Mouse (Mus musculus) forebrain, embryonic 10.5 days (tissue): Measurements from ENCODE around the gene Ppp1r3d. TPM values are rescaled to one million over a fixed set of nuclear protein-coding genes. Genes with fewer than 3 reads are reported as not detected.

ENCODE experiments used
- DNase-seq: peaks from one replicate; pipeline ENCODE4 v3.0.0-alpha.2; 2017; ENCODE audit warnings: low spot score; ENCODE audit errors: extremely low spot score
- H3K27ac ChIP-seq: fragments of 300-500 bp; sonication (generic); 2 replicates; pipeline ENCODE4 v1.5.1; 2016; ENCODE audit warnings: mild to moderate bottlenecking
- H3K27me3 ChIP-seq: fragments of 300-500 bp; sonication (generic); 2 replicates; pipeline ENCODE4 v1.6.1; 2016; ENCODE audit warnings: mild to moderate bottlenecking; ENCODE audit not compliant: poor library complexity, severe bottlenecking
- H3K36me3 ChIP-seq: fragments of 300-500 bp; sonication (generic); replicated peaks from 2 replicates; pipeline ENCODE4 v1.6.1; 2016; ENCODE audit warnings: mild to moderate bottlenecking, moderate library complexity
- H3K4me1 ChIP-seq: fragments of 300-500 bp; sonication (generic); 2 replicates; pipeline ENCODE4 v1.6.1; 2016
- H3K4me3 ChIP-seq: fragments of 300-500 bp; sonication (generic); 2 replicates; pipeline ENCODE4 v1.5.1; 2016; ENCODE audit warnings: mild to moderate bottlenecking, moderate library complexity
- H3K9me3 ChIP-seq: fragments of 300-500 bp; sonication (generic); 2 replicates; pipeline ENCODE4 v1.6.1; 2016; ENCODE audit warnings: mild to moderate bottlenecking, moderate library complexity
- WGBS: fragments of 180-500 bp; shearing (Covaris S2); methylation state at CpG from one replicate; pipeline ENCODE4 v1.1.7; 2016; 5-methylcytosine and 5-hydroxymethylcytosine counted together
- polyA plus RNA-seq: library from polyadenylated mRNA; unstranded; fragments of >200 nt; fragmentation: Nextera tagmentation; extraction: Ambion mirVana; gene quantifications from 2 replicates; pipeline ENCODE4 v1.2.1, GENCODE M21; 2016

Gene Ppp1r3d
- polyA plus RNA-seq, 1 experiment from 2014 or later = 0.66 TPM

- Histone ChIP-seq H3K4me3 (no peak overlapping the region), H3K4me1 (peaks cover 4% of the 10 kb centered on the region; the same call in 1 of the 2 replicates), H3K9me3 (no peaks in the 10 kb centered on the region), H3K27me3 (no peaks in the 10 kb centered on the region), H3K27ac (no peak overlapping the region), H3K36me3 (no peaks in the 10 kb centered on the region)
- DNase-seq = no peak
- WGBS = 88% methylated on average over 4 of the region's 4 CpGs
Measured at GRCm38 (mm10) chr2:178428676-178429075, 14.4 kb upstream of the Ppp1r3d start.

- Histone ChIP-seq H3K27ac (no peak overlapping the region), H3K27me3 (no peaks in the 10 kb centered on the region), H3K9me3 (no peaks in the 10 kb centered on the region), H3K4me3 (no peak overlapping the region), H3K4me1 (peaks cover 4% of the 10 kb centered on the region; the same call in 1 of the 2 replicates), H3K36me3 (no peaks in the 10 kb centered on the region)
- WGBS = 77% methylated on average over 9 of the region's 9 CpGs
- DNase-seq = no peak
Measured at GRCm38 (mm10) chr2:178428183-178428582, 13.9 kb upstream of the Ppp1r3d start.

- H3K36me3 ChIP-seq = no peaks in the 10 kb centered on the region
- H3K27me3 ChIP-seq = no peaks in the 10 kb centered on the region
- no peak overlapping the region for H3K27ac ChIP-seq
- H3K4me3 ChIP-seq = no peak overlapping the region
- 90% methylated on average over 5 of the region's 5 CpGs for WGBS
- H3K4me1 ChIP-seq = peaks cover 8% of the 10 kb centered on the region
- DNase-seq = no peak
- no peaks in the 10 kb centered on the region for H3K9me3 ChIP-seq
Measured at GRCm38 (mm10) chr2:178427181-178427580, 12.9 kb upstream of the Ppp1r3d start.

- peak; percentile 13 for DNase-seq
- H3K4me3 ChIP-seq = no peak overlapping the region
- H3K36me3 ChIP-seq = no peaks in the 10 kb centered on the region
- no peaks in the 10 kb centered on the region for H3K27me3 ChIP-seq
- WGBS = 56% methylated on average over 4 of the region's 4 CpGs
- H3K27ac ChIP-seq = no peak overlapping the region
- no peaks in the 10 kb centered on the region for H3K9me3 ChIP-seq
- peaks cover 11% of the 10 kb centered on the region for H3K4me1 ChIP-seq
Measured at GRCm38 (mm10) chr2:178426229-178426628, 12.0 kb upstream of the Ppp1r3d start.

- no peak overlapping the region for H3K27ac ChIP-seq
- WGBS = 84% methylated on average over 5 of the region's 5 CpGs
- no peaks in the 10 kb centered on the region for H3K36me3 ChIP-seq
- H3K4me3 ChIP-seq = no peak overlapping the region
- DNase-seq = no peak
- H3K9me3 ChIP-seq = no peaks in the 10 kb centered on the region
- H3K4me1 ChIP-seq = peaks cover 21% of the 10 kb centered on the region
- H3K27me3 ChIP-seq = no peaks in the 10 kb centered on the region
Measured at GRCm38 (mm10) chr2:178423223-178423622, 9.0 kb upstream of the Ppp1r3d start.

GRCm38 (mm10) chr2:178422186-178422585 is 7.9 kb upstream of the Ppp1r3d start:
- Histone ChIP-seq H3K27ac (peak overlapping the region; percentile 35; the same call in 1 of the 2 replicates), H3K27me3 (no peaks in the 10 kb centered on the region), H3K4me3 (no peak overlapping the region), H3K36me3 (no peaks in the 10 kb centered on the region), H3K9me3 (no peaks in the 10 kb centered on the region), H3K4me1 (peaks cover 21% of the 10 kb centered on the region)
- DNase-seq = peak; percentile 19
- WGBS = 40% methylated on average over 2 of the region's 3 CpGs

- no peaks in the 10 kb centered on the region for H3K9me3 ChIP-seq
- H3K4me1 ChIP-seq = peaks cover 21% of the 10 kb centered on the region
- H3K27ac ChIP-seq = no peak overlapping the region; the same call in 1 of the 2 replicates
- DNase-seq = peak; percentile 13
- H3K36me3 ChIP-seq = no peaks in the 10 kb centered on the region
- 43% methylated on average over 6 of the region's 6 CpGs for WGBS
- no peak overlapping the region for H3K4me3 ChIP-seq
- H3K27me3 ChIP-seq = no peaks in the 10 kb centered on the region
Measured at GRCm38 (mm10) chr2:178421603-178422002, 7.3 kb upstream of the Ppp1r3d start.

- Histone ChIP-seq H3K27me3 (peaks cover 9% of the 10 kb centered on the region), H3K4me1 (peaks cover 21% of the 10 kb centered on the region), H3K4me3 (no peak overlapping the region), H3K36me3 (no peaks in the 10 kb centered on the region), H3K27ac (no peak overlapping the region), H3K9me3 (no peaks in the 10 kb centered on the region)
- WGBS = 84% methylated on average over 9 of the region's 9 CpGs
- DNase-seq = peak; percentile 11
Measured at GRCm38 (mm10) chr2:178420576-178420975, 6.3 kb upstream of the Ppp1r3d start.

- peaks cover 35% of the 10 kb centered on the region for H3K4me1 ChIP-seq
- no peak for DNase-seq
- no peak overlapping the region for H3K4me3 ChIP-seq
- no peaks in the 10 kb centered on the region for H3K36me3 ChIP-seq
- peaks cover 43% of the 10 kb centered on the region for H3K27me3 ChIP-seq
- H3K27ac ChIP-seq = no peak overlapping the region
- WGBS = 83% methylated on average over 4 of the region's 4 CpGs
- H3K9me3 ChIP-seq = no peaks in the 10 kb centered on the region
Measured at GRCm38 (mm10) chr2:178416970-178417369, 2.7 kb upstream of the Ppp1r3d start.

- H3K27ac ChIP-seq = no peak overlapping the region
- WGBS = 83% methylated on average over 13 of the region's 13 CpGs
- peaks cover 31% of the 10 kb centered on the region for H3K4me1 ChIP-seq
- H3K4me3 ChIP-seq = no peak overlapping the region
- H3K27me3 ChIP-seq = peaks cover 48% of the 10 kb centered on the region
- no peak for DNase-seq
- H3K9me3 ChIP-seq = no peaks in the 10 kb centered on the region
- no peaks in the 10 kb centered on the region for H3K36me3 ChIP-seq
Measured at GRCm38 (mm10) chr2:178416427-178416826, 2.2 kb upstream of the Ppp1r3d start.

- DNase-seq = no peak
- 42% methylated on average over 3 of the region's 3 CpGs for WGBS
- no peaks in the 10 kb centered on the region for H3K36me3 ChIP-seq
- no peaks in the 10 kb centered on the region for H3K9me3 ChIP-seq
- peaks cover 22% of the 10 kb centered on the region for H3K4me1 ChIP-seq
- H3K4me3 ChIP-seq = peak overlapping the region; percentile 79
- H3K27me3 ChIP-seq = peaks cover 51% of the 10 kb centered on the region
- peak overlapping the region; percentile 75; the same call in 1 of the 2 replicates for H3K27ac ChIP-seq
Measured at GRCm38 (mm10) chr2:178415150-178415448, 827 bp upstream of the Ppp1r3d start.

- peaks cover 22% of the 10 kb centered on the region for H3K4me1 ChIP-seq
- H3K27me3 ChIP-seq = peaks cover 51% of the 10 kb centered on the region
- H3K36me3 ChIP-seq = no peaks in the 10 kb centered on the region
- peak overlapping the region; percentile 79 for H3K4me3 ChIP-seq
- DNase-seq = peak; percentile 36
- no peaks in the 10 kb centered on the region for H3K9me3 ChIP-seq
- 19% methylated on average over 75 of the region's 75 CpGs for WGBS
- peak overlapping the region; percentile 75 for H3K27ac ChIP-seq
Measured at GRCm38 (mm10) chr2:178413481-178414260, 601 bp downstream of the Ppp1r3d start.

GRCm38 (mm10) chr2:178413081-178413480 is 1.2 kb downstream of the Ppp1r3d start:
- no peak overlapping the region for H3K27ac ChIP-seq
- H3K9me3 ChIP-seq = no peaks in the 10 kb centered on the region
- H3K4me3 ChIP-seq = peak overlapping the region; percentile 79
- 73% methylated on average over 13 of the region's 13 CpGs for WGBS
- peaks cover 22% of the 10 kb centered on the region for H3K4me1 ChIP-seq
- H3K27me3 ChIP-seq = peaks cover 51% of the 10 kb centered on the region
- DNase-seq = no peak
- no peaks in the 10 kb centered on the region for H3K36me3 ChIP-seq
